Mouse (Mus musculus): ENCODE measurements around the gene Myom3.
"Not testable (repeated sequence)": the region's sequence is repeated elsewhere in the genome, so short reads cannot be mapped to it uniquely, and the experiment has no call there.

Myom3 gene

GRCm38 (mm10) chr4:135759356-135759976 lies at the start of gene Myom3:
Gene Myom3 (plus strand): TSS chr4:135759715.
- DNase-seq (ENCODE audit: low spot score in 2 of 2) = no peak

DNA sequence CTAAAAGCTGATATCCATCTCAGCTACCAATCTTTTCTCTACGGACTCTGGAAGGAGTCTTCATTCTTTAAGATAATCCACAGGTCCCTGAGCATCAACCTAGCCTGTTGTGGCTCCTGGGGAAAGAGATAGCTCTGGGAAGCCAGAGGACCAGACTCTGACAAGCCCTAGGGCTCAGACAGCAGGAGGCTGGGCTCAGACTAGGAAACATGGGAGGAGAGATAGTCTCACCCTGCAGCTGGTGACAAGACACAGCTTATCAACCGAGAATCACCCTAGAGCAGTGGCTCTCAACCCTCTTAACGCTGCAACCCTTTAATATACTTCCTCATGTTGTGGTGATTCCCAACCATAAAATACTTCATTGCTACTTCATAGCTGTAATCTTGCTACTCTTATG lies 49.1 kb upstream of the Myom3 start:
- no peak for DNase-seq (ENCODE audit: low spot score in 2 of 2)

DNA sequence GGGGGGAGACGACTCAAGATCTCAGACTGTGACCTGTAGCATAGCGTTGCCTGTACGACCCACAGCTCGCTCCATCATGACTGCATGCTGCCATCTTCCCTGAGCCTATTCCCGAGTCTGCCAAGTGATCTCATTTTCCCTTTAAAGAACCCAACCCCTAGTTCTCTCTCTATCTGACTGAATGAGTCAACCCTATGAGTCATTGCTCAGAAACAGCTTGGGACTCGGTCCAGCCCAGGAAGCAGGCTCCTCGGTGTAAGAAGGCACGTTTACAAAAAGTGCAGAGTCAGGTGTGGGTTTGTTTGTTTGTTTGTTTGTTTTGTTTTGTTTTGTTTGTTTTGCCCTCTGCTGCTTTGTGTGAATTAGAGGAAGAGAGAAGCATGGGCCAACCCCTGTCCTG lies 44.7 kb upstream of the Myom3 start:
- peak; percentile 56 to 64 for DNase-seq (ENCODE audit: low spot score in 2 of 2)

DNA sequence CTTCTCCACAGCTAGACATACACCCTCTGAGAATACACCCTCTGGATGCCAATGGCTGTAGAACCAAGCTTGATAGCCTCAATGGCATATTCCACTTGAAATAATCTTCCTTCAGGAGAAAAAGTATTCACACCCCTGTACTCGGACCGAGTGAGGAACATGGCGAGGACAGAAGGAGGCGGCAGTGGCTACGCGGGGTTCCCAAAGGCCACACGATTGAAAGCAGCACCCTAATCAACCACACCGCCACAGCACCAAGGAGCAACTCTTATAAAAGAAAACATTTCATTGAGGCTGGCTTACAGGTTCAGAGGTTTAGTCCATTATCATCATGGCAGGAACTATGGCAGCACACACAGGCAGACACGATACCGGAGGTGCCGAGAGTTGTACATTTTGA lies 43.1 kb upstream of the Myom3 start:
- not testable (repeated sequence) for DNase-seq (ENCODE audit: low spot score in 2 of 2)

DNA sequence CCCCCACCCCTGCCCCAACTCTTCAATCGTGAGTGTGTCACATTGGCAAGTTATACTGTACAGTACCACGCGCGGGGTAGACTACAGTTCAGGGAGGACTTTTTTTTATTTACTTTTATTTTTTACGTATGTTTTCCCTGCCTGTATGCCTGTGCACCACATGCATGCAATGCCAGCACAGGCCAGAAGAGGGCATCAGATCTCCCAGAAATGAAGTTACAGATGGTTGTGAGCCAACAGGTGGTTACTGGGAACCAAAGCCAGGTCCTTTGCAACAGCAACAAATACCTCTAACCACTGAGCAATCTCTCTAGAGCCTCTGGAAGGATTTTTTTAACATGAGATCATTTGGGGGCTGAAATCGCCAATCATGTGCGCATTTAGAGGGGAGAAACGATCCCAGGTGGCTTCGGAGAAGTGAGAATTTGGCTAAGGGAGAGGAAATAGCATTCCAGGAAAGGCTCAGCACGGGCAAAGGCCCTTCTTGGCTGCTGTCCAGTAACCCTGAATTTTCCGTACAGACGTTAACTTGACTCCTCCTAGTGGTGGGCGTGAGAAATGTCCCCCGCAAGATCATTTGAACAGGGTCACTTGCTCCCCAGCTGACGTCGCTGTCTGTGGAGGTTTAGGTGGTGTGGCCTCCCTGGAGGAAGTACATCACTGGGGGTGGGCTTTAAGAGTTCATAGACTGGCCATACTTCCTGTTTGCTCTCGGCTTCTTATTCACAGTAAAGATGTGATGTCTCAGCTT lies 36.8 kb upstream of the Myom3 start:
- DNase-seq (ENCODE audit: low spot score in 2 of 2) = no peak

GRCm38 (mm10) chr4:135726416-135726815 lies 33.1 kb upstream of the Myom3 start:
- no peak for DNase-seq (ENCODE audit: low spot score in 2 of 2)

- DNase-seq (ENCODE audit: low spot score in 2 of 2) = no peak
These were observed 31.7 kb upstream of the Myom3 start, which contains the start of gene Il22ra1 for GRCm38 (mm10) chr4:135727817-135728216. Gene Il22ra1 (plus strand): TSS chr4:135728172.

DNA sequence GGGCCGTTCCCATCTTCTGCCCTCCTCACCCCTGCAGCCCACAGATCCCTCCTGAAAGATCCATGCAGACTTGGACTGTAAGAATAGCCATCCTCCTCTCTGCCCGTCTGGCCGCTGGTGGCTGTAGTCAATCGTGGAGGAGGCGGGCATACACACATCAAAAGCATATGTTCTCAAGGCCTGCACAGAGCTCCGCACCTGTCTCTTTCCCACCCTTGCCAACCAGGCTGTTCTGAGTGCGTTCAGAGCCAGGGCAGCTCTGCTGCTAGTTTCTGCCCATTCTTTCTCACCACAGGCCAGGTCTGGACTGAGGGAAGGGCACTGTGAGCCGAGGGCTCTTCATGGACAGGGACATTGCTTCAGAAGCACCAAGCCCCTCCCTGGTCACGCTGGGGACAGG lies 29.3 kb upstream of the Myom3 start:
- DNase-seq (ENCODE audit: low spot score in 2 of 2) = peak; percentile 11 to 28

GRCm38 (mm10) chr4:135730951-135731350 lies 28.6 kb upstream of the Myom3 start:
- no peak for DNase-seq (ENCODE audit: low spot score in 2 of 2)

DNA sequence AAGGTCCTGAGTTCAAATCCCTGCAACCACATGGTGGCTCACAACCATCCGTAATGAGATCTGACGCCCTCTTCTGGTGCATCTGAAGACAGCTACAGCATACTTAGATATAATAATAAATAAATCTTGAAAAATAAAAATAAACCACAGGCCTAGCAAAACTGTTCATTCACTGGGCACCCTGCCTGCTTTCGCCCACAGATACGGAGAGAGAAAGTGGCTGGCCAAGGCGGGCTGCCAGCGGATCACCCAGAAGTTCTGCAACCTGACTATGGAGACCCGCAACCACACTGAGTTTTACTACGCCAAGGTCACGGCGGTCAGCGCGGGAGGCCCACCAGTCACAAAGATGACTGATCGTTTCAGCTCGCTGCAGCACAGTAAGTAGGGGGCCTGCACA lies 25.6 kb upstream of the Myom3 start:
- DNase-seq (ENCODE audit: low spot score in 2 of 2) = peak; percentile 57 to 74

GRCm38 (mm10) chr4:135736903-135737302 lies 22.6 kb upstream of the Myom3 start:
- DNase-seq (ENCODE audit: low spot score in 2 of 2) = no peak

DNA sequence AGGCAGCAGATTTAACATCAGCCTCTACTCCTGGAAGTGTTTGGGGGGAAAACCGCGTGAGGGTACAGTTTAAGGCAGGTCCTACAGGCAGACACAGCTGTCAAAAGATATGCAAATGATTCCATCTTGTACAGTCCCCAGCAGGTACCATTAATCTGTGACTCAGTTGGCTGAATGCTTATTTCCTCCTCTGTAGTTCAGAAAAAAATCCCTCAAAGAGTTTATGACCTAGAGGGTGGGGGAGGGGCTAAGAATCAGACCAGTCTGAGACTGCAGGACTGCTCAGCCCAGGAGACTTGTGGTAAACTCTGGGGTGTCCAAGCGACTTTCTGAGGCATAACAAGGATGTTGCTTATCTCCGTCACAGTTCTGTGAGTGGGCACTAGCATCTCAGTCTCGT lies 21.3 kb upstream of the Myom3 start:
- DNase-seq (ENCODE audit: low spot score in 2 of 2) = no peak

DNA sequence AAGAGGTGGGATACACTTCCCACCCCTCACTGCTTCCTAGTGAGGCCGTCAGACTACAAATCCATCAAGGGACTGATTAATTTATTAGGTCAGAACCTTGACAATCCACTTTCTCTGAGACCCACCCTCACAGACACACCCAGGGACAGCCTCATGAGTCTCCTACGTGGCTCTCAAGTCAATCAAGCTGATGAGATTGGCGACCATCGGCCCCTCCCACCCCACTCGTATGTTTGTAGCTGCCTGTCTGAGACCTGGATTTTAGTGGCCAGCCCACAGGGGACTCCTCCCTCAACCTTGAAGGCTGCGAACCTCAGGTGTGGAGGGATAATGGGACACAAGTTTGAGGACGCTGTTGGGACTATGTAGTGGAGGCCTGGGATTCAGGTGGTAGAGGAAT lies 20.4 kb upstream of the Myom3 start:
- DNase-seq (ENCODE audit: low spot score in 2 of 2) = no peak

DNA sequence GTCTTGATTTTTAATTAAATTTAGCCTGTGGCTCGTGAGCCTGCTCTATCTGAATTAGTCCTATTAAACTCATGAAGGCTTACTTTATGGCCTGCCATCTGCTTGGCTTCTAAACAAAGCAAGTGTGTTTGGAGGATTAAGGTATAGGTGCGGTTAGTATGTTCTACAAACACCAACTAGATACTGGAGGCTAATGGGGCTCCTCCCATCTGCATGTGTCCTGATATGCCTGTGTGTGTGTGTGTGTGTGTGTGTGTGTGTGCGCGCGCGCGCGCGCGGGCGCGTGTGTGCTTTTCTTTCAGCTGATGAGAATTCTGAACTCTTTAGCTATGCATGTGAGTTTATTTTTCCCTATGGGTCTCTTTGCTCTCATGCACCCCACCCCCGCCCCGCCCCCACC lies 19.8 kb upstream of the Myom3 start:
- DNase-seq (ENCODE audit: low spot score in 2 of 2) = no peak

- DNase-seq (ENCODE audit: low spot score in 2 of 2) = no peak
These were observed 16.0 kb upstream of the Myom3 start for GRCm38 (mm10) chr4:135743520-135743919.

DNA sequence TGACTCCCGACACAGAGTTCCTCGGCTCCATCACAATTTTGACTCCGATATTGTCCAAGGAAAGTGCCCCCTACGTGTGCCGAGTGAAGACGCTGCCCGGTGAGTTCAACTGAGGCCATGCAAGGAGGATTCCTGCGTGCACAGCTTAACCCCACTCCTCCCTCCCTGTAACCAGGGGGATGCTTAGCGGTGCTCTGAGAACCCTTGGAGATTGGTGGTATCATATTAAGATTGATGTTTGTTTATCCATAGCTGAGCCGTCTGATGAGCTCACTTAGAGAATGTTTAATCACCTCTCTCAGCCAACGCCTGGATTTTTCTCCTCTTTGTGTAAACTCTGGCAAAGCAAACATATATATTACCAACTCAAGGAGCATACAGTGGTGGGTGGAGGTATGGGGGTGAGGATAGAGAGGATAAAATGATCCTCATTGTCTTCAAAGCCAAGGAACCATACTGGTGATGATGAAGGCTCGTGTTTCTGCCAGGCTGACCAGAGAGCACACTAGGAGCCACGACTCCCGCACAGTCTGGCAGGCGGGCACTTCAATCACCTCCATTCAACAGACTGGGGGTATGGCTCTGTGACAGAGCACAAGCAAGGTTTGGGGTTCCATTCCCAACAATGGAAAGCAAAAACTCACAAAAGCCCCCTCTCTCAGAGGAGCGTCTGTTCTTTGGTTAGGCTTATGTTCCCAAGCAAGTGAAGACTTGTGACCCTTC lies 14.6 kb upstream of the Myom3 start:
- no peak for DNase-seq (ENCODE audit: low spot score in 2 of 2)

GRCm38 (mm10) chr4:135745613-135746012 lies 13.9 kb upstream of the Myom3 start:
- no peak for DNase-seq (ENCODE audit: low spot score in 2 of 2)

GRCm38 (mm10) chr4:135750896-135751295 lies 8.6 kb upstream of the Myom3 start:
- DNase-seq (ENCODE audit: low spot score in 2 of 2) = no peak

DNA sequence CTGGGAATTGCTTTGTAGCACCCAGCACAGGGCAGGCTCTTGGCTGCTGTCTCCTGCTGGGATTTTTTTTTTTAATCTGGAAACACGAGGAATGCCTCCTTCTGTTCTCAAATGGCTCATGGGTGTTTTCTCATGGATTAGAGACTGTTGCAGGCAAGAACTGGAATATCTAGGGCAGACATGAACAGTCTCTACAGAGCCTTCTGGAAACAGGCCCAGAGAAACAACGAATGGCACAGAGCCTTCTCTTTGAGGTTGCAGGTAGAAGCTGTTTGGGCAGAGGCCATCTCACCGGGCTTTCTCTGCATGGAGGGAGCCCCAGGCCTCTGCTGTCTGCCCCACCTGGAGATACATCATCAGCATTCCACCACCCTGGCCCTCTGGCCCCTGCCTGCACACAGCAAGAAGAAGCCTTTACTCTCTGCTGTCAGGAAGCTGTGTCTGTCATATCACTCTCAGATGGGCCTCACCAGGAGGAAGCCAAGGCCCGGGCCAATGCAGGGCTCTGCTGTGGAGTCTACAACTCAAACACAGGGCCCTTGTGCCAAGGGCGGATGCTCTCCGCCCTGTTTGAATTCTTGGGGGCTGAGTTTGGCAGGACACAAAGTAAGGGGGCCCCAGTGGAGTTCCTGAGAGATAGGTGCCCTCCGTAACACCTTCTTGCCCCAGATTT lies 7.3 kb upstream of the Myom3 start:
- DNase-seq (ENCODE audit: low spot score in 2 of 2) = no peak

- no peak for DNase-seq (ENCODE audit: low spot score in 2 of 2)
These were observed 6.7 kb upstream of the Myom3 start for GRCm38 (mm10) chr4:135752779-135753164.

DNA sequence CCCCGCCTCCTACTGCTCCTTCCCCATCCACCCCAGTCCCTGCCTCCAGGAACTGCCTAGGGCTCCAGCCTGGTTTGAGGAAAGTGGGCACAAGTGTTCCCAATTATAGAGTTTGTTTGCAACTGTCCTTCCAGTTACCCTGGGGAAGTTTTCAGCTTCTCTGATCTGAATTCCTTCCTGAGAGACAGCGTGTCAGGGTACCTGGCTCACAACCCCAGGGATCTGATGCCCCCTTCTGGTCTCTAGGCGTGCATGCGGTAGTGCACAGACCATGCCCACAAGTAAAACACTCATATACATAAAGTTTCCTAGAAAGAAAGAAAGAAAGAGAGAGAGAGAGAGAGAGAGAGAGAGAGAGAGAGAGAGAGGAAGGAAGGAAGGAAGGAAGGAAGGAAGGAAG lies 1.2 kb upstream of the Myom3 start:
- DNase-seq (ENCODE audit: low spot score in 2 of 2) = no peak

- no peak for DNase-seq (ENCODE audit: low spot score in 2 of 2)
These were observed 690 bp upstream of the Myom3 start for GRCm38 (mm10) chr4:135758825-135759224.
